28 mouse cellular contexts compared by ENCODE assay signal in genomic region chr3:69461956-69462355, GRCm38 (mm10).
A peak's percentile ranks its signal among the peaks of the same experiment; 100 is the strongest.
DNase-seq lines count a peak whose midpoint lies in the region; ATAC-seq and TF ChIP-seq lines count a peak whose summit lies in the region.
"Had no signal": no experiment of that assay in that cellular context is flagged by ENCODE, and none has a peak within 500 bp of the region (broad histone marks: within the 10 kb centered on the region; RNA-seq: fewer than 3 reads in every experiment).

No protein-coding gene starts in this region.

- H3K4me2 ChIP-seq in forebrain, postnatal 0 days (ENCODE audit: low read depth) = no peak overlapping the region
- H3K4me2 ChIP-seq in lung, embryonic 15.5 days = no peak overlapping the region
- H3K4me2 ChIP-seq in midbrain, embryonic 11.5 days = no peak overlapping the region
- no peak overlapping the region for H3K4me2 ChIP-seq in midbrain, postnatal 0 days (ENCODE audit: low read depth, low read length, poor library complexity, severe bottlenecking)
- H3K4me2 ChIP-seq: embryonic facial prominence, embryonic 13.5 days; forebrain, embryonic 13.5 days; heart, embryonic 12.5 days; heart, embryonic 15.5 days; hindbrain, embryonic 14.5 days had no signal

- no peaks in the 10 kb centered on the region for H3K4me1 ChIP-seq in forebrain, postnatal 0 days (ENCODE audit: insufficient read depth)
- H3K4me1 ChIP-seq in forebrain, embryonic 10.5 days = peaks cover 12% of the 10 kb centered on the region; the same call in 1 of the 2 replicates
- 0 out of 2 replicates have a peak, but pooled peaks cover 2% of the 10 kb centered on the region for H3K4me1 ChIP-seq in lung, embryonic 15.5 days
- no peaks in the 10 kb centered on the region for H3K4me1 ChIP-seq in midbrain, embryonic 11.5 days (ENCODE audit: control insufficient read depth, insufficient read depth, low read length)
- no peaks in the 10 kb centered on the region for H3K4me1 ChIP-seq in midbrain, postnatal 0 days (ENCODE audit: insufficient read depth, low read length)
- H3K4me1 ChIP-seq: forebrain, embryonic 13.5 days had no signal

- H3K9me3 ChIP-seq in forebrain, postnatal 0 days (ENCODE audit: low read length) = no peaks in the 10 kb centered on the region
- H3K9me3 ChIP-seq in forebrain, embryonic 10.5 days = no peaks in the 10 kb centered on the region
- no peaks in the 10 kb centered on the region for H3K9me3 ChIP-seq in lung, embryonic 15.5 days
- no peaks in the 10 kb centered on the region for H3K9me3 ChIP-seq in midbrain, embryonic 11.5 days (ENCODE audit: control insufficient read depth, low read length)
- no peaks in the 10 kb centered on the region for H3K9me3 ChIP-seq in midbrain, postnatal 0 days (ENCODE audit: low read length)
- H3K9me3 ChIP-seq: embryonic facial prominence, embryonic 10.5 days; embryonic facial prominence, embryonic 13.5 days; forebrain, embryonic 13.5 days; heart, embryonic 12.5 days; heart, embryonic 15.5 days had no signal

- WGBS in forebrain, postnatal 0 days = 62% methylated on average over 1 of the region's 1 CpGs
- whole genome bisulfite sequencing in forebrain, embryonic 10.5 days = 85% methylated on average over 1 of the region's 1 CpGs
- 37% methylated on average over 1 of the region's 1 CpGs for WGBS in lung, embryonic 15.5 days
- WGBS in midbrain, embryonic 11.5 days = 73% methylated on average over 1 of the region's 1 CpGs
- 68% methylated on average over 1 of the region's 1 CpGs for WGBS in midbrain, postnatal 0 days

- no peaks in the 10 kb centered on the region for H3K27me3 ChIP-seq in forebrain, postnatal 0 days (ENCODE audit: insufficient read depth, low read length)
- no peaks in the 10 kb centered on the region for H3K27me3 ChIP-seq in forebrain, embryonic 10.5 days (ENCODE audit: poor library complexity, severe bottlenecking)
- H3K27me3 ChIP-seq in lung, embryonic 15.5 days = no peaks in the 10 kb centered on the region
- no peaks in the 10 kb centered on the region for H3K27me3 ChIP-seq in midbrain, embryonic 11.5 days (ENCODE audit: control insufficient read depth, insufficient read depth, low read length)
- H3K27me3 ChIP-seq in midbrain, postnatal 0 days (ENCODE audit: insufficient read depth, low read length) = no peaks in the 10 kb centered on the region
- H3K27me3 ChIP-seq: forebrain, embryonic 13.5 days; heart, embryonic 12.5 days; heart, embryonic 15.5 days had no signal

- H3K4me3 ChIP-seq in forebrain, postnatal 0 days (ENCODE audit: low read depth, low read length) = no peak overlapping the region
- no peak overlapping the region for H3K4me3 ChIP-seq in forebrain, embryonic 10.5 days
- H3K4me3 ChIP-seq in lung, embryonic 15.5 days = no peak overlapping the region
- no peak overlapping the region for H3K4me3 ChIP-seq in midbrain, embryonic 11.5 days (ENCODE audit: low read depth, low read length)
- H3K4me3 ChIP-seq in midbrain, postnatal 0 days (ENCODE audit: low read depth, low read length) = no peak overlapping the region
- H3K4me3 ChIP-seq: embryonic facial prominence, embryonic 10.5 days; embryonic facial prominence, embryonic 13.5 days; erythroblast, embryonic 14.5 days; forebrain, embryonic 13.5 days; gastrocnemius, adult 2 months; heart, embryonic 12.5 days; heart, embryonic 15.5 days had no signal

- DNase-seq in forebrain, postnatal 0 days = no peak
- no peak for DNase-seq in forebrain, embryonic 10.5 days (ENCODE audit: extremely low spot score, low spot score)
- DNase-seq in lung, postnatal 10 days = no peak
- DNase-seq in midbrain, embryonic 11.5 days (ENCODE audit: low spot score, missing footprints) = peak; percentile 17
- no peak for DNase-seq in midbrain, postnatal 0 days (ENCODE audit: low spot score)
- DNase-seq in urinary bladder, postnatal 25 days (ENCODE audit: low spot score) = no peak
- DNase-seq: adrenal gland, adult 8-10 months; adrenal gland, postnatal 25 days; cerebellum, adult 11-12 months; cerebellum, adult 8-10 months; cerebellum, postnatal 10 days; cerebellum, postnatal 36 days; embryo, embryonic 11 days; gastrocnemius, adult 2 months; gastrocnemius, postnatal 14 days; heart, adult 18-20 months; heart, postnatal 14 days; heart, postnatal 4 days had no signal

- no peak overlapping the region for H3K9ac ChIP-seq in forebrain, postnatal 0 days
- H3K9ac ChIP-seq in lung, embryonic 15.5 days = no peak overlapping the region
- H3K9ac ChIP-seq in midbrain, embryonic 11.5 days (ENCODE audit: low read length) = no peak overlapping the region
- H3K9ac ChIP-seq in midbrain, postnatal 0 days (replicated peaks; ENCODE audit: low read length, poor library complexity, severe bottlenecking) = no peak overlapping the region
- H3K9ac ChIP-seq: embryonic facial prominence, embryonic 13.5 days; forebrain, embryonic 13.5 days; heart, embryonic 12.5 days; heart, embryonic 15.5 days; hindbrain, embryonic 14.5 days had no signal

- H3K27ac ChIP-seq in forebrain, postnatal 0 days (ENCODE audit: low read depth, low read length) = no peak overlapping the region
- H3K27ac ChIP-seq in forebrain, embryonic 10.5 days = no peak overlapping the region
- no peak overlapping the region for H3K27ac ChIP-seq in lung, embryonic 15.5 days
- H3K27ac ChIP-seq in midbrain, embryonic 11.5 days (ENCODE audit: low read depth, low read length) = no peak overlapping the region
- no peak overlapping the region for H3K27ac ChIP-seq in midbrain, postnatal 0 days (ENCODE audit: low read depth, low read length)
- H3K27ac ChIP-seq: embryonic facial prominence, embryonic 10.5 days; embryonic facial prominence, embryonic 13.5 days; forebrain, embryonic 13.5 days; gastrocnemius, adult 2 months; heart, embryonic 15.5 days; hindbrain, embryonic 14.5 days had no signal

- no peak for TF ChIP-seq CTCF in forebrain, postnatal 0 days (IDR thresholded peaks at IDR 0.05; ENCODE audit: low read depth)
- TF ChIP-seq CTCF in midbrain, postnatal 0 days (IDR thresholded peaks at IDR 0.05) = no peak

- peak; percentile 66; the same call in 1 of the 2 replicates for ATAC-seq in forebrain, postnatal 0 days
- 0 out of 2 replicates have a peak, but pooled peaks have one; percentile 11 for ATAC-seq in lung, embryonic 15.5 days (ENCODE audit: borderline replicate concordance, extremely low read depth, low FRiP score, low TSS enrichment)
- ATAC-seq in midbrain, embryonic 11.5 days (ENCODE audit: low FRiP score) = no peak
- no peak for ATAC-seq in midbrain, postnatal 0 days (ENCODE audit: low FRiP score)
- ATAC-seq: activated CD4-positive, CD25-positive, alpha-beta regulatory T cell, adult 4 months; forebrain, embryonic 13.5 days; forebrain, embryonic 16.5 days had no signal

- H3K36me3 ChIP-seq in forebrain, postnatal 0 days (ENCODE audit: insufficient read depth) = no peaks in the 10 kb centered on the region
- H3K36me3 ChIP-seq in forebrain, embryonic 10.5 days (replicated peaks) = no peaks in the 10 kb centered on the region
- no peaks in the 10 kb centered on the region for H3K36me3 ChIP-seq in lung, embryonic 15.5 days
- H3K36me3 ChIP-seq in midbrain, embryonic 11.5 days (ENCODE audit: control insufficient read depth, insufficient read depth, low read length) = no peaks in the 10 kb centered on the region
- H3K36me3 ChIP-seq in midbrain, postnatal 0 days (ENCODE audit: insufficient read depth, low read length) = no peaks in the 10 kb centered on the region
- H3K36me3 ChIP-seq: embryonic facial prominence, embryonic 10.5 days; embryonic facial prominence, embryonic 13.5 days; heart, embryonic 12.5 days; heart, embryonic 15.5 days had no signal

Comparison
In these comparisons a context has a peak if more than half of its experiments do, and no peak if none do; other contexts are left out.
1. ATAC-seq: peak in forebrain, postnatal 0 days (single experiment) and lung, embryonic 15.5 days (single experiment); none in midbrain, embryonic 11.5 days (single experiment) and midbrain, postnatal 0 days (single experiment).